Mouse (Mus musculus): Measurements from ENCODE around the gene Fcamr.

- no peak for TF ChIP-seq GATA1 (IDR thresholded peaks at IDR 0.05; ENCODE audit: borderline replicate concordance, low read length)
- TF ChIP-seq FLI1 (IDR thresholded peaks at IDR 0.05; ENCODE audit: low read length), result no peak
Observed at GRCm38 (mm10) chr1:130832230-130833149, 31.8 kb downstream of the Fcamr start.

All from megakaryocyte, embryonic 14.5 days (primary cell).